Mouse (Mus musculus) forebrain, postnatal 0 days (tissue): ENCODE data around the gene Wbp2. TPM values are rescaled to one million over a fixed set of nuclear protein-coding genes. Genes with fewer than 3 reads are reported as not detected.

Experiments used
- ATAC-seq: fragments of 200-750 bp; cut with Nextera tagmentation; 2 replicates; pipeline ENCODE4 v1.8.0; 2017; ENCODE audit warnings: mild to moderate bottlenecking, moderate library complexity
- DNase-seq: peaks from one replicate; pipeline ENCODE4 v3.0.0-alpha.2; 2015
- H3K27ac ChIP-seq: fragments of 300-500 bp; sonication (generic); 2 replicates; pipeline ENCODE4 v1.5.1; 2014; ENCODE audit warnings: low read depth, mild to moderate bottlenecking, antibody characterized with exemption, low read length, moderate library complexity, mixed read lengths
- H3K27me3 ChIP-seq: fragments of 300-500 bp; sonication (generic); 2 replicates; pipeline ENCODE4 v1.6.1; 2014; ENCODE audit warnings: mild to moderate bottlenecking, low read length, mixed read lengths; ENCODE audit not compliant: insufficient read depth
- H3K36me3 ChIP-seq: fragments of 300-500 bp; sonication (generic); 2 replicates; pipeline ENCODE4 v1.6.1; 2014; ENCODE audit warnings: mild to moderate bottlenecking, moderate library complexity; ENCODE audit not compliant: insufficient read depth
- H3K4me1 ChIP-seq: fragments of 300-500 bp; sonication (generic); 2 replicates; pipeline ENCODE4 v1.6.1; 2014; ENCODE audit warnings: antibody characterized with exemption; ENCODE audit not compliant: insufficient read depth
- H3K4me2 ChIP-seq: fragments of 300-500 bp; sonication (generic); 2 replicates; pipeline ENCODE4 v1.6.1; 2014; ENCODE audit warnings: low read depth, mild to moderate bottlenecking, moderate library complexity
- H3K4me3 ChIP-seq: fragments of 300-500 bp; sonication (generic); 2 replicates; pipeline ENCODE4 v1.5.1; 2014; ENCODE audit warnings: low read depth, low read length, mixed read lengths
- H3K9ac ChIP-seq: fragments of 300-500 bp; sonication (generic); 2 replicates; pipeline ENCODE4 v1.6.1; 2014; ENCODE audit warnings: mild to moderate bottlenecking
- H3K9me3 ChIP-seq: fragments of 300-500 bp; sonication (generic); 2 replicates; pipeline ENCODE4 v1.6.1; 2016; ENCODE audit warnings: low read length
- CTCF ChIP-seq: sonication (generic); IDR thresholded peaks from 2 replicates; pipeline ENCODE4 v1.5.1; 2016; ENCODE audit warnings: antibody characterized with exemption, control low read depth, low read depth
- WGBS: fragments of 180-500 bp; shearing (Covaris S2); extraction: QIAGEN DNeasy Blood & Tissue Kit; methylation state at CpG from one replicate; pipeline ENCODE4 v1.1.7; 2014; 5-methylcytosine and 5-hydroxymethylcytosine counted together
- polyA plus RNA-seq: library from polyadenylated mRNA; unstranded; fragments of >200 nt; fragmentation: Nextera tagmentation; extraction: Ambion mirVana; gene quantifications from 2 replicates; pipeline ENCODE4 v1.2.1, GENCODE M21; 2015
- total RNA-seq: library from RNA; depleted of rRNA; stranded (reverse); fragments of >200 nt; gene quantifications from 2 replicates; pipeline ENCODE4 v1.2.3, GENCODE M21; 2014; rRNA removed

Gene Wbp2
- total RNA-seq (94.7 and 130 TPM in 2 replicates), polyA plus RNA-seq (281 and 287 TPM in 2 replicates)

DNA sequence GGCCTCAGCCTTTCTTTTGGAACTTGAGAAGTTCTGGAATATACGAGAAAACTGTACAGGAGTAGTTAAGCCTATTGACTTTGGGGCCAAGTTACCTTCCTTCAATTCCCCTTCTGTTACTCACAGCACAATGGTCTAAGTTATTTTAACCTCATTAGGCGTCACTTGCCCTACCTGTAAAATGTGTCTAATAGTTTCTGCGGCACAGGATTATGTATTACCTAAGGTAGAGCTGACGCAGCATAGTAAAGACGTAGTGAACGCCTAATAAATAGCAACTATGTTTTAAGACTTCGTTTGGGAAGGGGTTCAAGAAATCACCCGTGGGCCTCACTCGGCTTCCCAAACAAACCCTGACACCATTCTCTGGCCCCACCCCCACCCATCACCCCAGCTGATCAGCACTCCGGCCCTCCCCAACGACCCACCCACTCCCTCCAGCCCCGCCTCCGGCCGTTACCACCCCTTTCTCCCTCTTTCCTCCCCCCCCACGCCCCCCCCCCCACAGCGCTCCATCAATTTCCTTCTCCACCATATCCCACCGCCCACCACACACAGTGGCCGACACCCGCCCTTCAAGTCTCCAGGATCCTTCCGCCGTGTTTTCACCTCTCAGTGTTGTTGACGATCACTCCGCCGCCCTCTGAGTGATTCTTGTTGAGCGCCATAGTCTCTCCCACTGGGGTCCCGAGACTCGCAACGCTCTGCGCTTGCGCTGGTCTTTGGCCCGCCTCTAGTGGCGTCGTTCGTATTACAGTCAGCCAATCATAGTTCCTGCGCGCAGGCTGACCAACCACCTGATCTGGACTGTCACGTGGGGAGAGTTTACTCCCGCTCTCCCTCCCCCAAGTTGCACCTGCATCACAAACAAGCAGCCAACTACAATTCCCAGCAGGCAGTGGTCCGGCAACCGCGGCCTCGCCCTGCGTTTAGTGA is at the start of gene Wbp2:
Gene Wbp2 (minus strand): TSS at position 738 of the 936 bp plus-strand sequence.
- H3K4me2 ChIP-seq = peak within 1 kb of the TSS; percentile 61
- H3K4me1 ChIP-seq = 0 out of 2 replicates have a peak, but pooled peaks cover 4% of the 10 kb centered on the region
- peak; percentile 63 for TF ChIP-seq CTCF
- 3% methylated on average over 41 of the region's 43 CpGs for WGBS
- no peaks in the 10 kb centered on the region for H3K27me3 ChIP-seq
- H3K9me3 ChIP-seq = no peaks in the 10 kb centered on the region
- H3K9ac ChIP-seq = peak within 1 kb of the TSS; percentile 36
- ATAC-seq (peak; percentile 97), DNase-seq (peak; percentile 99)
- peak within 1 kb of the TSS; percentile 67 for H3K27ac ChIP-seq
- peaks cover 22% of the 10 kb centered on the region for H3K36me3 ChIP-seq
- H3K4me3 ChIP-seq = peak within 1 kb of the TSS; percentile 48

GRCm38 (mm10) chr11:116134171-116134570 is 47.4 kb upstream of the Wbp2 start:
- H3K4me2 ChIP-seq = no peak overlapping the region
- H3K27ac ChIP-seq = no peak overlapping the region
- no peak for TF ChIP-seq CTCF
- ATAC-seq (no peak), DNase-seq (no peak)
- H3K9ac ChIP-seq = no peak overlapping the region
- H3K36me3 ChIP-seq = peaks cover 21% of the 10 kb centered on the region
- no peaks in the 10 kb centered on the region for H3K9me3 ChIP-seq
- H3K4me1 ChIP-seq = 0 out of 2 replicates have a peak, but pooled peaks cover 4% of the 10 kb centered on the region
- no peaks in the 10 kb centered on the region for H3K27me3 ChIP-seq
- WGBS = 90% methylated on average over 10 of the region's 10 CpGs
- H3K4me3 ChIP-seq = no peak overlapping the region

GRCm38 (mm10) chr11:116133497-116133896 is 46.7 kb upstream of the Wbp2 start:
- no peaks in the 10 kb centered on the region for H3K27me3 ChIP-seq
- H3K4me3 ChIP-seq = no peak overlapping the region
- 0 out of 2 replicates have a peak, but pooled peaks cover 4% of the 10 kb centered on the region for H3K4me1 ChIP-seq
- no peak overlapping the region for H3K9ac ChIP-seq
- 79% methylated on average over 5 of the region's 5 CpGs for WGBS
- no peak overlapping the region for H3K27ac ChIP-seq
- H3K36me3 ChIP-seq = peaks cover 21% of the 10 kb centered on the region
- ATAC-seq (no peak), DNase-seq (no peak)
- TF ChIP-seq CTCF = no peak
- no peak overlapping the region for H3K4me2 ChIP-seq
- H3K9me3 ChIP-seq = no peaks in the 10 kb centered on the region

GRCm38 (mm10) chr11:116132366-116133333 is 45.9 kb upstream of the Wbp2 start:
- peaks cover 21% of the 10 kb centered on the region for H3K36me3 ChIP-seq
- no peaks in the 10 kb centered on the region for H3K27me3 ChIP-seq
- H3K9ac ChIP-seq = no peak overlapping the region
- no peaks in the 10 kb centered on the region for H3K9me3 ChIP-seq
- no peak overlapping the region for H3K4me3 ChIP-seq
- peak; percentile 41 for TF ChIP-seq CTCF
- DNase-seq (no peak), ATAC-seq (no peak)
- no peak overlapping the region for H3K4me2 ChIP-seq
- H3K4me1 ChIP-seq = 0 out of 2 replicates have a peak, but pooled peaks cover 4% of the 10 kb centered on the region
- WGBS = 88% methylated on average over 16 of the region's 16 CpGs
- no peak overlapping the region for H3K27ac ChIP-seq

DNA sequence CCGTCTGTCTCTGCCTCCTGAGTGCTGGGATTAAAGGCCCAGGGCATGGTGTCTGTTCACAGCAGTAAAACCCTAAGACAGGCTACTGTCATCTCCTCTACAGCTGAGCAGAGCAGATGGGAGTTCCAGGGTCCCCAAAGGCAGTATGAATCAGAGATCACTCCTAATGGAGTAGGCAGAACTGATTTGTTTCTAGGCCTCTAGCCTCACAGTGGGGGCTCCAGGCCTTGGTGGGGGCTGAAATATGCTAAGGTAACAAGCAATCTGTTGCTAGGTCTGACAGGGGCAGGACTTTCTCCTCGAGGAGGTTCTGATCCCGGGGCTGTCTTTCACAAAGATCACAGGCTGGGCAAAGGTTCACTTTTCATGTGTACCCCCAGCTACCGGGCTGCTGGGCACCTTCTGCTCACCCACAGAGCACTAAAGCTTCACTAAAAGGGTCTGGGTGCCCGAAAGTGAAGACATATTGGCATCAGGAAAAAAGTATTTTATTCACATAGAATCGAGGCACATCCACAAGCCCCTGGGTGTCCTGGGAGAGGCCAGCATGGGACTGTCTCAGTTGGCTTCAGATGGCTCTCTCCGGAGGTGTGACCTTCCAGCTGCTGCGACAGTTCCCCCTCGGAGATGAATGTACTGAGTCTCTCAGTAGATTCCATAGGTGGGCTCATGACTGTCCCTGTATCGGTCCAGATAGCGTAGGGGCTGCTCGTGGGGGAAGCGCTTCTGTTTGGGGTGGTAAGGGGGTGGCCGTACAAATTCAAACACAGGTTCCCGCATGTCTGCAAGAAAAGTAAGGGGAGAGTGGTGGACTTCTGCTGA is 44.8 kb upstream of the Wbp2 start:
- no peak for TF ChIP-seq CTCF
- Histone ChIP-seq H3K4me1 (0 out of 2 replicates have a peak, but pooled peaks cover 4% of the 10 kb centered on the region), H3K4me3 (peak overlapping the region; percentile 52; the same call in 1 of the 2 replicates), H3K27ac (peak overlapping the region; percentile 94; the same call in 1 of the 2 replicates), H3K4me2 (peak overlapping the region; percentile 67), H3K9me3 (no peaks in the 10 kb centered on the region), H3K36me3 (peaks cover 21% of the 10 kb centered on the region), H3K9ac (peak overlapping the region; percentile 71), H3K27me3 (no peaks in the 10 kb centered on the region)
- DNase-seq (no peak), ATAC-seq (no peak)
- 85% methylated on average over 15 of the region's 15 CpGs for WGBS
